Mouse (Mus musculus): ENCODE data around the gene Shh. TPM values are rescaled to one million over a fixed set of nuclear protein-coding genes. Genes with fewer than 3 reads are reported as not detected.

Shh gene
- polyA plus RNA-seq, 1 experiment = not detected

GRCm38 (mm10) chr5:28469525-28470202 lies 2.6 kb upstream of the Shh start:
- no peak for TF ChIP-seq FLI1 (IDR thresholded peaks at IDR 0.05; ENCODE audit: low read length)
- TF ChIP-seq GATA1 (IDR thresholded peaks at IDR 0.05; ENCODE audit: borderline replicate concordance, low read length) = no peak
- peaks cover 88% of the 10 kb centered on the region for H3K27me3 ChIP-seq (replicated peaks)
- no peak overlapping the region for H3K4me3 ChIP-seq (replicated peaks)

GRCm38 (mm10) chr5:28466351-28466750 lies 705 bp downstream of the Shh start:
- Histone ChIP-seq H3K27me3 (replicated peaks) (peaks cover 96% of the 10 kb centered on the region), H3K4me3 (replicated peaks) (no peak overlapping the region), H3K4me1 (peaks cover 9% of the 10 kb centered on the region; the same call in 1 of the 2 replicates), H3K36me3 (replicated peaks; ENCODE audit: low read length) (no peaks in the 10 kb centered on the region), H3K9me3 (peaks cover under 1% of the 10 kb centered on the region; the same call in 1 of the 2 replicates)
- TF ChIP-seq GATA1 (IDR thresholded peaks at IDR 0.05; ENCODE audit: borderline replicate concordance, low read length) (no peak), FLI1 (IDR thresholded peaks at IDR 0.05; ENCODE audit: low read length) (no peak)

More at GRCm38 (mm10) chr5:28469525-28470202, 2.6 kb upstream of the Shh start:
- Histone ChIP-seq H3K4me1 (peaks cover 5% of the 10 kb centered on the region; the same call in 1 of the 2 replicates), H3K36me3 (replicated peaks; ENCODE audit: low read length) (no peaks in the 10 kb centered on the region), H3K9me3 (peaks cover 6% of the 10 kb centered on the region)

GRCm38 (mm10) chr5:28465526-28465925 lies 1.5 kb downstream of the Shh start:
- H3K4me1 ChIP-seq = peaks cover 9% of the 10 kb centered on the region; the same call in 1 of the 2 replicates
- no peaks in the 10 kb centered on the region for H3K36me3 ChIP-seq (replicated peaks; ENCODE audit: low read length)
- no peaks in the 10 kb centered on the region for H3K9me3 ChIP-seq
- H3K4me3 ChIP-seq (replicated peaks) = no peak overlapping the region
- TF ChIP-seq FLI1 (IDR thresholded peaks at IDR 0.05; ENCODE audit: low read length) (no peak), GATA1 (IDR thresholded peaks at IDR 0.05; ENCODE audit: borderline replicate concordance, low read length) (no peak)
- H3K27me3 ChIP-seq (replicated peaks) = peaks cover 96% of the 10 kb centered on the region

- no peaks in the 10 kb centered on the region for H3K36me3 ChIP-seq (replicated peaks; ENCODE audit: low read length)
- H3K27me3 ChIP-seq (replicated peaks) = peaks cover 96% of the 10 kb centered on the region
- no peak for TF ChIP-seq FLI1 (IDR thresholded peaks at IDR 0.05; ENCODE audit: low read length)
- no peak for TF ChIP-seq GATA1 (IDR thresholded peaks at IDR 0.05; ENCODE audit: borderline replicate concordance, low read length)
- peaks cover 9% of the 10 kb centered on the region; the same call in 1 of the 2 replicates for H3K4me1 ChIP-seq
- H3K4me3 ChIP-seq (replicated peaks) = no peak overlapping the region
- H3K9me3 ChIP-seq = no peaks in the 10 kb centered on the region
These were observed 2.0 kb downstream of the Shh start for GRCm38 (mm10) chr5:28465099-28465406.

GRCm38 (mm10) chr5:28464361-28465098 lies 2.5 kb downstream of the Shh start:
- no peaks in the 10 kb centered on the region for H3K36me3 ChIP-seq (replicated peaks; ENCODE audit: low read length)
- H3K4me3 ChIP-seq (replicated peaks) = peak overlapping the region; percentile 78
- no peaks in the 10 kb centered on the region for H3K9me3 ChIP-seq
- peaks cover 9% of the 10 kb centered on the region; the same call in 1 of the 2 replicates for H3K4me1 ChIP-seq
- H3K27me3 ChIP-seq (replicated peaks) = peaks cover 97% of the 10 kb centered on the region
- TF ChIP-seq FLI1 (IDR thresholded peaks at IDR 0.05; ENCODE audit: low read length) = no peak
- TF ChIP-seq GATA1 (IDR thresholded peaks at IDR 0.05; ENCODE audit: borderline replicate concordance, low read length) = no peak

- TF ChIP-seq FLI1 (IDR thresholded peaks at IDR 0.05; ENCODE audit: low read length) (no peak), GATA1 (IDR thresholded peaks at IDR 0.05; ENCODE audit: borderline replicate concordance, low read length) (no peak)
- H3K4me3 ChIP-seq (replicated peaks) = no peak overlapping the region
- no peaks in the 10 kb centered on the region for H3K9me3 ChIP-seq
- H3K4me1 ChIP-seq = peaks cover 9% of the 10 kb centered on the region; the same call in 1 of the 2 replicates
- peaks cover 98% of the 10 kb centered on the region for H3K27me3 ChIP-seq (replicated peaks)
- H3K36me3 ChIP-seq (replicated peaks; ENCODE audit: low read length) = no peaks in the 10 kb centered on the region
These were observed 3.4 kb downstream of the Shh start for GRCm38 (mm10) chr5:28463656-28464055.

- Histone ChIP-seq H3K4me1 (peaks cover 13% of the 10 kb centered on the region), H3K4me3 (replicated peaks) (no peak overlapping the region), H3K9me3 (0 out of 2 replicates have a peak, but pooled peaks cover 2% of the 10 kb centered on the region), H3K27me3 (replicated peaks) (peaks cover 99% of the 10 kb centered on the region), H3K36me3 (replicated peaks; ENCODE audit: low read length) (no peaks in the 10 kb centered on the region)
- TF ChIP-seq GATA1 (IDR thresholded peaks at IDR 0.05; ENCODE audit: borderline replicate concordance, low read length) (no peak), FLI1 (IDR thresholded peaks at IDR 0.05; ENCODE audit: low read length) (no peak)
These were observed 4.1 kb downstream of the Shh start for GRCm38 (mm10) chr5:28462741-28463590.

GRCm38 (mm10) chr5:28461376-28461775 lies 5.7 kb downstream of the Shh start:
- 0 out of 2 replicates have a peak, but pooled peaks cover 5% of the 10 kb centered on the region for H3K9me3 ChIP-seq
- no peak overlapping the region for H3K4me3 ChIP-seq (replicated peaks)
- peaks cover 13% of the 10 kb centered on the region for H3K4me1 ChIP-seq
- no peaks in the 10 kb centered on the region for H3K36me3 ChIP-seq (replicated peaks; ENCODE audit: low read length)
- no peak for TF ChIP-seq GATA1 (IDR thresholded peaks at IDR 0.05; ENCODE audit: borderline replicate concordance, low read length)
- TF ChIP-seq FLI1 (IDR thresholded peaks at IDR 0.05; ENCODE audit: low read length) = no peak
- peaks cover 93% of the 10 kb centered on the region for H3K27me3 ChIP-seq (replicated peaks)

- peaks cover 13% of the 10 kb centered on the region for H3K4me1 ChIP-seq
- H3K27me3 ChIP-seq (replicated peaks) = peaks cover 93% of the 10 kb centered on the region
- TF ChIP-seq GATA1 (IDR thresholded peaks at IDR 0.05; ENCODE audit: borderline replicate concordance, low read length) (no peak), FLI1 (IDR thresholded peaks at IDR 0.05; ENCODE audit: low read length) (no peak)
- H3K9me3 ChIP-seq = 0 out of 2 replicates have a peak, but pooled peaks cover 5% of the 10 kb centered on the region
- no peak overlapping the region for H3K4me3 ChIP-seq (replicated peaks)
- no peaks in the 10 kb centered on the region for H3K36me3 ChIP-seq (replicated peaks; ENCODE audit: low read length)
These were observed 6.3 kb downstream of the Shh start for GRCm38 (mm10) chr5:28460556-28461350.
